Mouse (Mus musculus): ENCODE results near the gene Gm2974. TPM values are rescaled to one million over a fixed set of nuclear protein-coding genes. Genes with fewer than 3 reads are reported as not detected.
"Not testable (repeated sequence)": the region's sequence is repeated elsewhere in the genome, so short reads cannot be mapped to it uniquely, and the experiment has no call there.

Gene Gm2974
- not detected for total RNA-seq (2021)
- long read RNA-seq, experiment 1 = 0 reads
- long read RNA-seq, experiment 2 = 0 reads

- intact Hi-C loops (cut with DNase I; ENCODE audit: low total_unique reads) = not testable (repeated sequence)
- DNase-seq = peak; percentile 17
Observed at GRCm38 (mm10) chr14:4182491-4183210, at the start of gene Gm2974. Gm2974 (plus strand) TSS chr14:4182576.

DNA sequence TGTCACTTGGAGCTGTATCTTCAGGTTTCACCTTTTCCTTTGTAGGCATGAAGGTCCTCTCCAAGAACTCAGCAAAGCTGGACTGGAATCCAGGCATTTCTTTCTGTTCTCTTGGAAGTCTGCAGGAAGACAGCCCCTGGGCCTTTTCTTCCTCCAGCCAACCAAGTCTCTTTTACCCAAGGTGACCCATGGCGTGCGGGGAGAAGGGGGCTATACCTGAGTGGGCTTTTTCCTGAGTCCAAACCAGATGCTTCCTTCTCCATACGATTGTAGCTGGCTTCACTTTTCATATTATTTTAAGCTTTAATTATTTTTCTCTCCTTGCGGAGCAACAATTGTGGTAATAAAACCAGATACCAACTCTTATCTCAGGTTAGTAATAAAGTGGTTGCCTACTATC, 40.7 kb upstream of the Gm2974 start:
- DNase-seq = peak; percentile 2
- intact Hi-C loops (cut with DNase I; ENCODE audit: low total_unique reads) = not testable (repeated sequence)

DNA sequence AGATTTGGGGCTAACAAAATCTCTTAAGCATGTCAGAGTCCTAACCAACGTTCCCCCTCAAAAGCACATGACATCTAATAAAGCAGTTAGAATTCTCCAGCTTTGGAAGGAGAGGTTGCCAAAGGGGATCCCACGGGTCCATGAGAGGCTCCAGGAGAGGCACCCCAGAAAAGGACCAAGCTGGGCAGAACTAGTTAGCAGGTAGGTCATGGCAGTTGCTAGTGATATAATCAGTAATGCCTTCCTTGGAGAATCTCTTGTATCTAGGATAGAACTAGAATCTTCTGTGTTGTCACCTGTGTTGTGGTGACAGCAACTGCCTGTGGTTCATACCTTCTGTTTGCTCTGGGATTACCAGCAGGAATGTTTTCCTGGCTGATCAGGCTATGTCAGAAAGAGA, 17.6 kb upstream of the Gm2974 start, which contains the start of gene Gm3127:
Gene Gm3127 (plus strand): TSS at position 301 of the 400 bp plus-strand sequence.
- intact Hi-C loops (cut with DNase I; ENCODE audit: low total_unique reads); DNase-seq: not testable (repeated sequence)

GRCm38 (mm10) chr14:4182030-4182429, 346 bp upstream of the Gm2974 start:
- intact Hi-C loops (cut with DNase I; ENCODE audit: low total_unique reads); DNase-seq: not testable (repeated sequence)

DNA sequence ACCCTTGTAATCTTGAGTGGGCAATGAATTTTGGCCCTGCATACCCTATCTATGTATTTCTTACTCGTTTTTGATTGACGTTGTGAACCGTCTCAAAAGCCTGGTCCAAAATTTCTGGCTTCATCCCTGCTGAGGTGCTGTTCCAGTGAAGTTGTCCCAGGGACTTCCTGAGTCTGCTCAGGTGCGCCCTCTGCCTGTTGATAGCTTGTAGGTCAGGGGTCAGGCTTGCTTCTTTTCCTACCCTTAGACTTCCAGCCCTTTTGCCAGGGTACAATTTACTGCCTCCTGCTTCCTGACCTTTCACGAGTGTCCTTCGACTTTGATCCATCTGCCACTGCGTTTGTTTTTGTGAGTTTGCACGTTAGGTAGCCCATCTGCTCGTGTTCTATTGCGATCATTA, 999 bp downstream of the Gm2974 start:
- intact Hi-C loops (cut with DNase I; ENCODE audit: low total_unique reads); DNase-seq: not testable (repeated sequence)

GRCm38 (mm10) chr14:4249331-4249730, 67.0 kb downstream of the Gm2974 start, which contains the start of gene Gm3138:
Gm3138 (plus strand) TSS chr14:4249631.
- not testable (repeated sequence) for DNase-seq

More at GRCm38 (mm10) chr14:4249331-4249730, 67.0 kb downstream of the Gm2974 start, which contains the start of gene Gm3138:
- intact Hi-C loops (cut with DNase I; ENCODE audit: low total_unique reads) = not testable (repeated sequence)

Other genes with a start within 250 kb of the Gm2974 start
- under 1 TPM in 1 of 2 experiments, not detected in 1; 0.29 TPM for gene Gm3095, start 219.0 kb upstream of the Gm2974 start, total RNA-seq (2021)
- gene Gm3099, start 184.2 kb upstream of the Gm2974 start, total RNA-seq (2021) = not detected
- 1 to 10 TPM; 1.2 to 1.5 TPM for gene Gm5796, start 158.6 kb upstream of the Gm2974 start, total RNA-seq (2021)
- under 1 TPM; 0.14 to 0.18 TPM for gene Gm3115, start 98.5 kb upstream of the Gm2974 start, total RNA-seq (2021)
- 1 to 10 TPM; 1.1 TPM for gene Gm8108, start 72.0 kb upstream of the Gm2974 start, total RNA-seq (2021)
- gene Gm3127, start 17.5 kb upstream of the Gm2974 start, total RNA-seq (2021) = not detected
- gene Gm3138, start 67.1 kb downstream of the Gm2974 start, total RNA-seq (2021) = not detected
- gene Gm3149, start 134.7 kb downstream of the Gm2974 start, total RNA-seq (2021) = not detected
- under 1 TPM in 1 of 2 experiments, not detected in 1; 0.18 TPM for gene 2610042L04Rik, start 152.2 kb downstream of the Gm2974 start, total RNA-seq (2021)
- gene Gm3159, start 214.9 kb downstream of the Gm2974 start, total RNA-seq (2021) = not detected
- under 1 TPM; 0.47 to 0.49 TPM for gene Gm3164, start 232.9 kb downstream of the Gm2974 start, total RNA-seq (2021)
- not detected for gene Gm3173, start 248.4 kb downstream of the Gm2974 start, total RNA-seq (2021)